Mouse (Mus musculus): Measurements from ENCODE around the gene Cdh26.

DNA sequence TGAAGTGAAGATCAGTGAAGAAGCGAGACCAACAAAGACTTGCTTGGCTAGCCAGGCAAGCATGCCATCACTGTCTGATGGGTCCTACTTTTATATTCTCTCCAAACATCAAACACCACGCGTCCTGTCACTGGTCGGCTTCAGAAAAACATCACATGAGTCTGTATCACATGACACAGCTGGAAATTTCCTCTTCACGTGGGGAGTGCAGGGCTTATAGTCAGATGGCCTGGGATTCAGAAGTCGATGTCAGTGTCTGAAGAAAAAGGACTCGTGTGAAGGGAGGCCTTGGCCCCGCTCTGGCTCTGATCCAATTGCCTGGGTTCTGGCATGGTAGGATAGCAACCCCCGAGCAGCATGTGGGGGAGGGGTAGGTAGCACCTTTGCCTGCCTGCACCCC, 86.6 kb downstream of the Cdh26 start:
- TF ChIP-seq POLR2A (IDR thresholded peaks at IDR 0.05; ENCODE audit: low read depth, low read length) (no peak), CTCF (IDR thresholded peaks at IDR 0.05; ENCODE audit: borderline replicate concordance, insufficient read depth, low read length) (no peak)

Data from embryonic fibroblast, embryonic 13.5 days (primary cell).